Mouse (Mus musculus) limb, embryonic 14.5 days (tissue): ENCODE measurements at regions not wholly inside any gene's neighbourhood (a gene's known extent, or its start where the extent isn't known, plus 50 kb on each side); places are given as distances from the start of the nearest gene placed in this dataset.

ENCODE experiments used
- ATAC-seq: fragments of 200-750 bp; cut with Nextera tagmentation; 2 replicates; pipeline ENCODE4 v1.8.0; 2017; ENCODE audit warnings: low read depth, moderate number of reproducible peaks, moderate TSS enrichment; ENCODE audit not compliant: low FRiP score
- DNase-seq: peaks from one replicate; pipeline ENCODE4 v3.0.0-alpha.2; 2015; ENCODE audit warnings: low spot score
- H3K27ac ChIP-seq: fragments of 300-500 bp; sonication (generic); replicated peaks from 2 replicates; pipeline ENCODE4 v1.5.1; 2014; ENCODE audit warnings: low read depth, mild to moderate bottlenecking, low read length, moderate library complexity, mixed read lengths
- H3K27me3 ChIP-seq: fragments of 300-500 bp; sonication (generic); 2 replicates; pipeline ENCODE4 v1.6.1; 2014; ENCODE audit warnings: low read length, mixed read lengths; ENCODE audit not compliant: control insufficient read depth, insufficient read depth
- H3K36me3 ChIP-seq: fragments of 300-500 bp; sonication (generic); 2 replicates; pipeline ENCODE4 v1.6.1; 2014; ENCODE audit warnings: mild to moderate bottlenecking, low read length, moderate library complexity, mixed read lengths; ENCODE audit not compliant: control insufficient read depth, insufficient read depth
- H3K4me1 ChIP-seq: fragments of 300-500 bp; sonication (generic); 2 replicates; pipeline ENCODE4 v1.6.1; 2014; ENCODE audit warnings: antibody characterized with exemption, low read length, mixed read lengths; ENCODE audit not compliant: control insufficient read depth, insufficient read depth
- H3K4me2 ChIP-seq: fragments of 300-500 bp; sonication (generic); replicated peaks from 2 replicates; pipeline ENCODE4 v1.6.1; 2014; ENCODE audit warnings: low read depth, mild to moderate bottlenecking, low read length, moderate library complexity; ENCODE audit not compliant: severe bottlenecking
- H3K4me3 ChIP-seq: fragments of 300-500 bp; sonication (generic); replicated peaks from 2 replicates; pipeline ENCODE4 v1.5.1; 2014; ENCODE audit warnings: low read length
- H3K9ac ChIP-seq: fragments of 300-500 bp; sonication (generic); 2 replicates; pipeline ENCODE4 v1.6.1; 2014; ENCODE audit warnings: mild to moderate bottlenecking, low read depth, low read length, moderate library complexity; ENCODE audit not compliant: severe bottlenecking
- H3K9me3 ChIP-seq: fragments of 300-500 bp; sonication (generic); 2 replicates; pipeline ENCODE4 v1.6.1; 2016; ENCODE audit warnings: low read length; ENCODE audit not compliant: control insufficient read depth
- POLR2A ChIP-seq: fragments of 200-500 bp; IDR thresholded peaks from 2 replicates; pipeline ENCODE4 v1.8.0; 2012; ENCODE audit warnings: inconsistent platforms, mild to moderate bottlenecking, moderate library complexity, borderline replicate concordance; ENCODE audit not compliant: insufficient read depth, insufficient read length; ENCODE audit errors: extremely low read depth
- WGBS: fragments of 180-500 bp; shearing (Covaris S2); extraction: QIAGEN DNeasy Blood & Tissue Kit; methylation state at CpG from one replicate; pipeline ENCODE4 v1.1.7; 2014; 5-methylcytosine and 5-hydroxymethylcytosine counted together

GRCm38 (mm10) chr3:56763896-56764295 is 537.9 kb downstream of the Tm4sf1 start:
- H3K27me3 ChIP-seq: no peaks in the 10 kb centered on the region
- H3K9me3 ChIP-seq: no peaks in the 10 kb centered on the region
- ATAC-seq (no peak), DNase-seq (no peak)
- no peak overlapping the region for H3K27ac ChIP-seq
- no peak overlapping the region for H3K9ac ChIP-seq
- no peak overlapping the region for H3K4me3 ChIP-seq
- TF ChIP-seq POLR2A: no peak
- H3K4me2 ChIP-seq: no peak overlapping the region
- 63% methylated on average over 6 of the region's 6 CpGs for WGBS
- H3K36me3 ChIP-seq: no peaks in the 10 kb centered on the region
- no peaks in the 10 kb centered on the region for H3K4me1 ChIP-seq

DNA sequence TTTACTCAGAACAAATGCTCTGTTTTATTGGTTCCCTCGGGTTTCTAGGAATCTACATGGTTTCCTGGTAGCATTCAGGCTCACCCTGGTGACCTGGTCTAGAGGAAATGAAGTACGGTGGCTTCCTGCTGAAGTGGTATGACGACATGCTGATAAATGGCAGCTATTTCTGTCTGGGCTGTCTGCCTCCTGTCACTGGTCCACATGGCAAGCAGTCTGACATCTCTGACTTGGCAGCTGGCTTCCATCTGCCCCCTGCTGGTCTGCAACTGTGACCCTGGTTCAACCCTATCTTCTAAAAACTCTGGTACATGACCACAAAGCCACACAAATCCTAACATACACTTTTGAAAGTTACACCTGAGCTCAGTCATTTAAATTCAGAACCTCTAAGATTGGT is 548.1 kb downstream of the Tm4sf1 start:
- peak; percentile 47; the same call in 1 of the 2 replicates for ATAC-seq
- Histone ChIP-seq H3K27ac (no peak overlapping the region), H3K9ac (no peak overlapping the region), H3K36me3 (no peaks in the 10 kb centered on the region), H3K4me3 (no peak overlapping the region), H3K9me3 (no peaks in the 10 kb centered on the region), H3K27me3 (no peaks in the 10 kb centered on the region), H3K4me1 (no peaks in the 10 kb centered on the region; the same call in 1 of the 2 replicates), H3K4me2 (no peak overlapping the region)
- DNase-seq: peak; percentile 44
- TF ChIP-seq POLR2A: no peak
- whole genome bisulfite sequencing: 5% methylated on average over 3 of the region's 3 CpGs

DNA sequence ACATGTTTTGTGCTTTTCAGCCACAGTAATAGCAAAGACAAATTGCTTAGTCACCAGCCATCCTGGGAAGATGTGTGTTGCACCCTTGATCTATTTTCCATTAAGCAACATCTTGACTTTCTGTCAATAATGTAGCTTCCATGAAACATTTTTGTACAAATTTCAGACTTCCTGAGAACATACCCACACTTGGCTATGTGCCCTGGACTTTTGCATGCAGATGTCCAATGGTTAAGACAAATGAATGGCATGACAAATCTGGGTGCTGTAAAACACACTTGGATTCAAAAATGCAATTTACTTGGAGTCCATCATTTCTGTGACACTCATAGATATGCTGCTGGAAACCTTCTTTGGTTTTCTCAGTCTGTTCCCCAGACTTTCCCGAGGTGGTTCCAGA is 549.9 kb downstream of the Tm4sf1 start:
- Histone ChIP-seq H3K4me2 (no peak overlapping the region), H3K9me3 (no peaks in the 10 kb centered on the region), H3K9ac (no peak overlapping the region), H3K4me3 (no peak overlapping the region), H3K27ac (no peak overlapping the region), H3K36me3 (no peaks in the 10 kb centered on the region), H3K27me3 (no peaks in the 10 kb centered on the region), H3K4me1 (no peaks in the 10 kb centered on the region; the same call in 1 of the 2 replicates)
- no peak for TF ChIP-seq POLR2A
- DNase-seq: no peak
- no peak for ATAC-seq
- WGBS: 88% methylated on average over 1 of the region's 1 CpGs

GRCm38 (mm10) chr3:56740902-56741301 is 557.4 kb upstream of the Nbea start:
- Histone ChIP-seq H3K4me1 (no peaks in the 10 kb centered on the region), H3K27me3 (no peaks in the 10 kb centered on the region), H3K36me3 (no peaks in the 10 kb centered on the region), H3K9ac (no peak overlapping the region), H3K4me3 (no peak overlapping the region), H3K4me2 (no peak overlapping the region), H3K27ac (no peak overlapping the region), H3K9me3 (no peaks in the 10 kb centered on the region)
- no peak for TF ChIP-seq POLR2A
- DNase-seq (no peak), ATAC-seq (no peak)

DNA sequence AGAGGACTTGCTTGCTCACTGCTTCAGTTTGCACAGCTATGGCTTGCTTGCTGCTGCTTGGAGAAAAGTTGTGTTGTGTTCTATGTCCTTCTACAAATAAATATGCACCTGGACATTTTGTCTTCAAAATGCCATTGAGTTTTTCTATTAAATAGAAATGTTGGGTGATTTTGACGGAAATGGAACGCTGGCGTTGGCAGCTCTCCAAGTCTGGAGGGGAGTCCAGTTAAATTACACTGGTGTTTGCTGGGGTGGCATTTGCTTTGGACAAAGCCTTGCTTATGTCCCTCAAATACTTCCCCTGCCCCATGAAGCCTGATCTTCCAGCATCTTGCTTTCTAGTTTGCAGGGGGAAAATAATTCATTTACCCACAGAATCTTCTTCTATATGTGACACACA is 556.0 kb upstream of the Nbea start:
- Histone ChIP-seq H3K27ac (no peak overlapping the region), H3K27me3 (no peaks in the 10 kb centered on the region), H3K4me1 (no peaks in the 10 kb centered on the region), H3K4me3 (no peak overlapping the region), H3K4me2 (no peak overlapping the region), H3K9ac (no peak overlapping the region), H3K9me3 (no peaks in the 10 kb centered on the region), H3K36me3 (no peaks in the 10 kb centered on the region)
- 57% methylated on average over 3 of the region's 3 CpGs for WGBS
- DNase-seq (no peak), ATAC-seq (no peak)
- TF ChIP-seq POLR2A: no peak

- Histone ChIP-seq H3K36me3 (no peaks in the 10 kb centered on the region), H3K27me3 (no peaks in the 10 kb centered on the region), H3K27ac (no peak overlapping the region), H3K9me3 (no peaks in the 10 kb centered on the region), H3K4me2 (no peak overlapping the region), H3K4me3 (no peak overlapping the region), H3K9ac (no peak overlapping the region), H3K4me1 (no peaks in the 10 kb centered on the region)
- 51% methylated on average over 3 of the region's 3 CpGs for WGBS
- ATAC-seq (no peak), DNase-seq (no peak)
- no peak for TF ChIP-seq POLR2A
Measured at GRCm38 (mm10) chr3:56730849-56731248, 547.3 kb upstream of the Nbea start.
